Mouse (Mus musculus): ENCODE data around the gene Alg2.

Alg2 gene

GRCm38 (mm10) chr4:47449586-47450522 lies 24.3 kb downstream of the Alg2 start:
- DNase-seq, result no peak

DNA sequence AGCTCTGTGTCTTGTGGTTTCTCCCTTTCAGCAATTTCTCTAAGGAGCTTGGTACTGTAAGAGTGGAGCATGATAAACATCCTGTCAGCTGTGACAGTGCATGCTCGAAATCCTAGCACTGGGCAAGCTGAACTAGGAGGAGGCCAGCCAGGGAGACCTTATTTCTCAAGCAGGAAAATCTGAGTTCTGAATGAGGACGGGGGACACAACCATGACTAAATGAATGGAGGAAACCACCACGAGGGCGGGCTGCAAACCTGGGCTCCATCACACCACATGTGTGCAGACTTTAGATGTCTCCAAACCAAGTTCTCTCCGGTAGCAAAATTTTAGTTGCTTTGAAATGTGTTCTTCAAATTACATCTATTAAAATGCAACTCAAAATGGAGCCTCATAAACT lies 25.0 kb downstream of the Alg2 start:
- DNase-seq, result no peak

DNA sequence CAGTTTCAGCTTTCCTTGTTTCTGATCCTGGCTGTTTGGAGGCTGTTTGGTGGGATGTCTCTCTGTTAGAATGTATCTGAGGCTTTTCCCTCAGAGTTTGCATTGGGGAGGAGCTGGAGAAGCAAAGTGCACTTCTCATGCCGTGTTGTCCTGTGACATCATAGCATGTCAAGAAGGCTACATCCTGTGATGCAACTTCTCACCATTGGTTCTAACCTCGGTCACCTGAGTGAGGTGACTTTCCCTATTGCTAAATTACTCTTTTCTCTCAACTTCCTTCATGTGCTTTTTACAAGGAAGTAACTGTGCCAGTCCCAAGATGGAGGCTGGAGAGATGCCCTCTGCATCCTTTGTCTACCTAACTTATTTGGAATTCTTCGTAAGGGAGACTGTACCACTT lies 25.6 kb downstream of the Alg2 start:
- no peak for DNase-seq

GRCm38 (mm10) chr4:47440951-47441350 lies 33.2 kb downstream of the Alg2 start:
- no peak for DNase-seq

DNA sequence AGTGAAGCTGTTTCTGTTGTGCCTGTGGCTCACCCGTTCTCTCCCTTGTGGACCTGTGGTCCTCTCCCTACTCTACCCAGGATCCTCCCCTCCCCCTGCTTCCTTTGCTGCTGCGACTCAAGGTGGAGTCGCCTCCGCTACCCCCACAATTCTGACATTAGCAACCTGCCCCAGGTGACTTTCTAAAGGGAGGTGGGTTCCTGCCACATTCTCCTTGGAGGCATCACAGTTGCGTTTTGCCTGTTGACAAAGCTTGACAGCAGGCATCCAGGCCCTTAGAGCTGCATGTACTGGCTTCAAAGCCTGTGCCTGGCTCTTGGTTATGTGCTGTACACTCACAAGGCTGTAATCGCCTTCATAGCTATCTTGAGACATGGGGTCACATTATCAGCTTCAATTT lies 35.2 kb downstream of the Alg2 start:
- DNase-seq, result no peak

- peak; percentile 86 for DNase-seq
Observed at GRCm38 (mm10) chr4:47437365-47438340, 36.5 kb downstream of the Alg2 start.

GRCm38 (mm10) chr4:47435566-47436360 lies 38.4 kb downstream of the Alg2 start:
- no peak for DNase-seq

GRCm38 (mm10) chr4:47435131-47435530 lies 39.0 kb downstream of the Alg2 start:
- DNase-seq, result no peak

DNA sequence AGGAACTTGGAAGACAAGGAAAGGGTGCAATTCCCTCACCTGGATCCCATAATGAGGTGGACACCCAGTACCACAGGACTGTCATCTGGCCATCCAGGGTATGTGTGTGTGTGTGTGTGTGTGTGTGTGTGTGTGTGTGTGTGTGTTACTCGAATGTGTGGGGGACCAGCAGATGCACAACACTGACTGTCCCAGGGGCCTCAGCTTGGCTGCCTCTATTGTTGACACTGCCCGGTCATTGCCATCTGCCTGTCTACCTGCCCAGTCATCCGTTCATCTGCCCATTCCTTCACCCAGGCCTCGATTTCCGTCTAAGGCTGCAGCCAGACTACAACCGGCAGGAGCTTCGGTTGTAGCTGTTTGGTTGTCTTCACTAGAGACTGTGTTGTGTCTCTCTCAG lies 41.4 kb downstream of the Alg2 start:
- no peak for DNase-seq

DNA sequence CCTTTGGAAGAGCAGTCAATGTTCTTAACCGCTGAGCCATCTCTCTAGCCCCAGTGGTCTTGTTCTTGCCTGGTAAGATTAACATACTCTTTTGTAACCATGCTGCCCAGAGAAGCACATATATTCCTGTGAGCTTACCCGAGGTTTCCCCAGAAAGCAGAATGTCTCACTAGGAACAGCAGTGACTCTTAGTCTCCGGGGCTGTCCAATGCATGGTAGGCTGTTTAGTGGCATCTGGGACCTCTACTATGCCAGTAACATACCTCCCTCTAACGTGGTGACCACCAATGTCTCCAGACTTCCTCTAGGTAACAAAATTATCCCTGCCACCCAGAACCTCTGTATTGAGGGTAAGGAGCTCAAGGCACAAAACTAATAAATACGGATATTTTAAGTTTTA lies 43.1 kb downstream of the Alg2 start:
- no peak for DNase-seq

DNA sequence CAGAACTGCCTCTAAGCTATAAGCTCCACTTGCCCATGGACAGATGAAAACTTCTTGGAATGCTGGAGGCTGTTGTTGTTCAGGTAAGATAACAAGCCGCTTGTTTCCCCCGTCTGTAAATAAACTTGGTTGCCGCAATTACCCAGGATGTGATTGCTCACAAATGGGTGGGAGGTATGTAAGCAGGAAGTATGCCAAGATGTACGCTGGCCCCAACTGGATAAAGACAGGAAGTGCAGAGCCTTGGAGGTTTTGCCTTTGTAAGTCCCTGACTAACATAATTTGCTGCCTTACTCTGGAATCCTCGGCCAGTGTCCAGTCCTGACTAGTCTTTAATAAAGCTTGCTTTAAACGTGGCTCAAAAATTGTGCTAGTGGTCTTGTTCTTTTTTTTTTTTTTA lies 43.6 kb downstream of the Alg2 start:
- DNase-seq, result no peak

DNA sequence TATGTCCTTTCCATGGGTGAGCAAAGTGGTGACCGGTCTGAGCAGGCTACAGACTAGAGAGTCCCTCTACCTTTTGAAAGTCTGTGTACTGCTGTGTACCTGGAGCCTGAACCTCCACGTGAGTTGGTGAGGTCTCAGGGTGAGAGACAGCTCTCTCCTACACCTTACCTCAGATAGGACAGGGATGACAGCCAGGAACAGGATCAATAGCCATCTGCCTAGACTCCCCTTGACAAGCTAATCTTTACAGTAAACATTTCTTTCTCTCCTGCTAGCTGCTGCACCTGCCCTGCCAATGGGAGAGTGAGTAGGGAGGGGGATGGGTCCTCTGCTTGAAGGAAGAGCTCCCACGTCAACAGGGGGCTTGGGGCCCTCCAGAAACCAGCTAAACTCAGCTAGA lies 46.5 kb downstream of the Alg2 start:
- no peak for DNase-seq

DNA sequence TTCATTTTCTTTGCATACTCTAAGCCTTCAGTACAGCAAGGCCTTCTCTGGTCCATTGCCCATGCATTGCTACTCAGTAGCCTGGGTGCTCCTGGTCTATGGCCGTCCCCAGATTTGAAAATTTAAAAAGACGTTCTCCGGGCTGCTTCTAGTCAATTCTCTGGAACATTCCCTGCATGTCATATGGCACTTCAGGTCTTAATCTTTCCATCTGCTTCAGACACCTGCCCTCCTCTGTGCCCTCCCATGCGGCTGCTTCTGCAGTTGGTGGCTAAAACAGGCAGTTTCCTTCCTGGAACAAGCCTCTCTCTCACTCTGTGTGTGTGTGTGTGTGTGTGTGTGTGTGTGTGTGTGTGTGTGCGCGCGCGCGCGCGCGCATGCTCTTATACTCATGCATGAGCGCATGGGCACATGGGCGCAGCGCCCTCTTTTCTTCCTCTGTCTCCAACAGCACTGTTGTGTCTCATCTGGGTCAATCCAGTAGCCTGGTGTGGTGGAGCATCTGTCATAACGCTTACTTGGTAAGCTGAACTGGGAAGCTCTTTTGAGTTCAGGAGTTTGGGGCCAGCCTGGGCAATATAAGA lies 48.8 kb downstream of the Alg2 start:
- DNase-seq, result no peak

DNA sequence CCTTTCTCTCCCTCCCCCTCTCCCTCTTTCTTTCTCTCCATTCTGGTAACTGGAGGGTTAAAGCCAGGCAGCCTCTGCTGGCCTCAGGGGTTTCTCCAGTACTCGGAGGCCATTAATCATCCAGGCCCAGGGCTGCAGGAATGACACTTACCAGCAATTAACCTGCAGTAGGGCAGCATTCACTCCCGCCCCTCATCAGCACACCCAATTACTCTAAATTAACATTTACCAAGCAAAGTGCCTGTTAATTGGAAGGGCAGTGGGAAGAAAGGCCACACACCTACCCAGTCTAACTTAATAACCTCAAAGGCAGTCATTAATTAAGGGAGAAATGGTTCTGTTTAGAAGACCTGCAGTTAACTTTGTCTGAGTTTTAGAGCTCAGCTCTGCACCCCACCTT lies 49.8 kb downstream of the Alg2 start:
- no peak for DNase-seq

DNA sequence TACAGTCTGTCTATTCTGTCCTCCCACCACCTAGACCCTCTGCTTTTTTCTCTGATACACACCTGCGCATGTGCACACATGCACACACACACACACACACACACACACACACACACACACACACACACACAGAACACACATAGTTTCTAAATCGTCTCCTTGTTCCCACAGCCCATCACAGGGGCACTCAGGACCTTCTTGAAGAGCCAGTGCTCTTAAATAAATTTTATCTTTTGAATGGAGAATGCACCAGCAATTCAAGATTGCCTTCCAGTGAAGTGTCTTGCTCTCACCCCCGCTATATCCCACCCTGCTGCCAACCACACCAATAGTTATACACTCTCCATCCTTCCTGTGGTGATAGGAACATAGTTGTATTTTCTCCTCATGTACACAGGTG lies 51.2 kb downstream of the Alg2 start:
- no peak for DNase-seq

GRCm38 (mm10) chr4:47422194-47422593 lies 51.9 kb downstream of the Alg2 start:
- DNase-seq, result no peak

DNA sequence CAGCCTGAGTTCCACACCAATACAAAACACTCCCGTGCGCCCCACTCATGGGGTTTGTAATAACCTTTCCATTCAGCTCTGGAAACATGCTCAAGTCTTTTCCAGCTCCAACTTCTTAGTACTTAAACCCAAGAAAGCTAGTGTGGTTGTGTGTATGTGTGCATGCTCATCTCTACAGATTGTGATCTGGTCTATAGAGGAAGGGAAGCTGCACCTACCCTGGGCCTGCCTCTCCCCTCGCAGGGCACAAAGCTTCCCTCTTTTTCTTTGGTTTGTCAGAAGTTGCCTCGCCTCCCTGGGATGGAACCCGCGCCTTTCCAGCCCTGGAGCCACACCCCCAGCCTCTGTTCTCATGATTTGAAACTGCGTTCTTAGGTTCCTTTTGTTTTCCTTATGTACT lies 53.9 kb downstream of the Alg2 start:
- DNase-seq, result no peak

DNA sequence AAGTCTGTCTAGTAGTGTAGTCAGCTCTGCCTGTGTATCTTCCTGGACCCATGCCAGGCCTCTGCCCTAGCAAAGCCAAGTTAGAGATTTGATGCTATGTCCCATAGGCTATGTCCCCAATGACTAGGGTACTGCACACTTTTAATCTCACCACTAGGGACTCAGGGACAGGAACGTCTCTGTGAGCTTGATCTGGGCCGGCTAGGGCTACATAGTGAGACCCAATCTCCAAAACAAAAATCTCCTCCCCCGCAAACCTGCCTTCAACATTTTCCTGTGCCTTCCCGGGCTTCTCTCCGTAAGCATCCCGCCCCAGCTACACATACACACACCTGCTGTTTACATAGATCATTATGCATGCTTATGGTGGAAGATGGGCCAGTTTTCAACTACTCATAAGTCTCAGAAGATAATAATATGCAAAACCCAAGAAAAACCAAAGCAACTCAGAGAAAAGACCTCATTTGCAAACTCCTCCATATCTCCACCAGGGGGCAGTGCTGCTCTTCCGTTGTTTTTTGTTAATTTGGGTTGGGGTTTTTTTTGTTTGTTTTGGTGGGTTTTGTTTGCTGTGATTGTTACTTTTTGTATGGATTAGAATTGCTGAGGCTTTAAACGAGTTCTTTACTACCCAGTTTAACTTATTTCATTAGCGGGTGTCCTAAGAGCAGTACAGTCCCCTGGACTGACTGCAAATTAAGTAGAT lies 54.7 kb downstream of the Alg2 start:
- no peak for DNase-seq

DNA sequence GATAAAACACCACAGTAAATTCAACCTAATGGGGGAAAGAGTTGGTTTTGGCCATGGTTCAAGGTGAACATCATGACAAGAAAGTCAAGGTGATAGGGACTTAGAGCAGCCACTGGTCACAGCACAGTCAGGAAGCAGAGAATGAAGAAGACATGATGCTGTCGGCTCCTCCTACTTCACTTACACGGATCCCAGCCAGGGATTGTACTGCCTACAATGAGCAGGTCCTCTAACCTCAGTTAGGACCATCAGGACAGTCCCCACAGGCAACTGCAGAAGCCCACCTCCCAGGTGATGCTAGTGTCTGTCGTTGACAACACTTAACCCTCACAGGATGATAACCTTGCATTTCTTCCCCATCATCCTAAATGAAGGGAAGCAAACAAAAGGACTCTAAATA lies 56.3 kb downstream of the Alg2 start:
- DNase-seq, result no peak

Measured in cerebellum, adult 9-11 months (tissue).